Mouse (Mus musculus) MEL (cell line): ENCODE results near the gene Anapc15-ps.

Source experiments
- CHD1 ChIP-seq: IDR thresholded peaks from 2 replicates; pipeline ENCODE4 v1.6.1; 2012; ENCODE audit warnings: low read depth, mild to moderate bottlenecking, inconsistent platforms, low read length, improper control_type of control experiment
- E2F4 ChIP-seq: IDR thresholded peaks from 2 replicates; pipeline ENCODE4 v1.6.1; 2011; ENCODE audit warnings: low read depth, low read length, improper control_type of control experiment, borderline replicate concordance
- GATA1 ChIP-seq: IDR thresholded peaks from 2 replicates; pipeline ENCODE4 v1.6.1; 2011; ENCODE audit warnings: low read depth, low read length, improper control_type of control experiment
- HCFC1 ChIP-seq: IDR thresholded peaks from 2 replicates; pipeline ENCODE4 v1.6.1; 2012; ENCODE audit warnings: low read depth, mild to moderate bottlenecking, inconsistent platforms, low read length, improper control_type of control experiment, moderate library complexity
- MYB ChIP-seq: IDR thresholded peaks from 2 replicates; pipeline ENCODE4 v1.6.1; 2011; ENCODE audit warnings: mild to moderate bottlenecking, low read depth, low read length, improper control_type of control experiment
- TBP ChIP-seq: IDR thresholded peaks from 2 replicates; pipeline ENCODE4 v1.8.0; 2011; ENCODE audit warnings: low read depth, low read length, improper control_type of control experiment

GRCm38 (mm10) chr10:95678241-95678640 lies 5.0 kb upstream of the Anapc15-ps start:
- TF ChIP-seq MYB (no peak), E2F4 (no peak), HCFC1 (no peak), CHD1 (no peak), GATA1 (no peak), TBP (no peak)
